Mouse (Mus musculus): ENCODE results near the gene Gm28778. TPM values are rescaled to one million over a fixed set of nuclear protein-coding genes. Genes with fewer than 3 reads are reported as not detected.
"Not testable (repeated sequence)": the region's sequence is repeated elsewhere in the genome, so short reads cannot be mapped to it uniquely, and the experiment has no call there.

The Gm28778 gene
- 13.1 and 15.9 TPM in 2 replicates for polyA plus RNA-seq (2012; rRNA removed)

DNA sequence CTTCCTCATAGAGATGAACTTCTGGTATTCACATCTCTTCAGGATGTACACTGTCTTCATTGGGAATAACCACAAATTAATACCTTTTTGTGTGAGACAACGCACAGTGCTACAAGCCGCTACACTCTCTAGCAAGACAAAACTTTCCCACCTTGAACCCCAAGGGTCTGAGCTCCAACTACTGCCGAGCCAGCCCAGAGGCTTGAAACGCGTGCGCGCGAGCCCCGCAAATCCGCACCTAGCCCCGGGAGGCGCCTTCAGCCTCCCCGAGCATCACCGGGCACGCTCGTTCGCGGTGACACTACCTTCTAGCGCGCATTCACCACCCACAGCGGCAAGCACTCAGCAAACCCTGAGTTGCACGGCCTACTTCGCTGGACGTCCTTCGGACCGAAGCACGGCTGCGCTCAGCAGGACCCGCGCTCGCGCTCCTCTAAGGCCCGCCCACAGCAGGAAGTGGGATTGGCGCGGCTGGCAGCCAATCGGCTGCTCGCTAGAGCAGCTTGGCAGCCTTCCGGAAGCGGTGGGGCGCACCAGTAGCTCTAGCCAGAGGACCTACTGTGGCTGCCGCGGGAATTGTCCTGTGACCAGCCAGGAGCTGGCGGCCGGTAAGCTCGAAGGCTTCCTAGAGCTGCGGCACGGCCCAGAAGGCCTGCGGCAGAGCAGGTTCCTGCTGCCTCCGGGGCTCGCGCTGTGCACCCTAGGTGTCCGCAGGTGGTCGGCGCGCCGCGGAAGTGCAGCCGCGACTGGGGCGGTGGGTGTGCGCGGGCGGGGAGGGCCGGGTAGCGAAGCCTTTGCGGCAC lies at the start of gene Gm28778, which contains the start of the genes Pms1 and Ormdl1:
TSS of gene Gm28778 (plus strand) at position 531 of the 803 bp plus-strand sequence.
TSS of gene Pms1 (minus strand) at position 438 of the 803 bp plus-strand sequence.
TSS of gene Ormdl1 (plus strand) at position 515 of the 803 bp plus-strand sequence.
- peak; percentile 97 for DNase-seq
- Histone ChIP-seq H3K4me1 (ENCODE audit: control insufficient read depth, insufficient read depth, low read length) (no peaks in the 10 kb centered on the region), H3K4me3 (replicated peaks; ENCODE audit: extremely low read depth, low read depth, low read length) (peak within 1 kb of the TSS; percentile 99)
- TF ChIP-seq CTCF (IDR thresholded peaks at IDR 0.05; ENCODE audit: insufficient read depth, low read length) (no peak), POLR2A (IDR thresholded peaks at IDR 0.05; ENCODE audit: borderline replicate concordance, extremely low read depth, low read depth, low read length) (peak; percentile 71; the same call in 1 of the 2 replicates)
- under 1% methylated on average over 66 of the region's 66 CpGs for WGBS

DNA sequence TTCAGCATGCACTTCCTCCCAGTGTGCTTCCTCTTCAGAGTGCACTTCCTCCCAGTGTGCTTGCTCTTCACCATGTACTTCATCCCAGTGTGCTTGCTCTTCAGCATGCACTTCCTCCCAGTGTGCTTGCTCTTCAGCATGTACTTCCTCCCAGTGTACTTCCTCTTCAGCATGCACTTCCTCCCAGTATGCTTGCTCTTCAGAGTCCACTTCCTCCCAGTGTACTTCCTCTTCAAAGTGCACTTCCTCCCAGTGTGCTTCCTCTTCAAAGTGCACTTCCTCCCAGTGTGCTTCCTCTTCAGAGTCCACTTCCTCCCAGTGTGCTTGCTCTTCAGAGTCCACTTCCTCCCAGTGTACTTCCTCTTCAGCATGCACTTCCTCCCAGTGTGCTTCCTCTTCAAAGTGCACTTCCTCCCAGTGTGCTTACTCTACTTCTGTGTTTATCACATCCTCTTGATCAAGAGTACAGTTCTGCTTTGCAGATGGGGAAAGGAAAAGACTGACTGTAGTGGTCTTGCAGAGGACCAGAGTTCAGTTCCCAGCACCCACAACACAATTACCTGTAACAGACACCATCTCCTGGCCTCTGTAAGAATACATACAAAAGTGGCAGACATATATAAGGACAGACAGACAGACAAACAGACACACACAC lies 31.8 kb upstream of the Gm28778 start:
- H3K4me1 ChIP-seq (ENCODE audit: control insufficient read depth, insufficient read depth, low read length); DNase-seq; H3K4me3 ChIP-seq (replicated peaks; ENCODE audit: extremely low read depth, low read depth, low read length): not testable (repeated sequence)

GRCm38 (mm10) chr1:53269901-53270300 lies 27.0 kb upstream of the Gm28778 start:
- TF ChIP-seq POLR2A (IDR thresholded peaks at IDR 0.05; ENCODE audit: borderline replicate concordance, extremely low read depth, low read depth, low read length) (no peak), CTCF (IDR thresholded peaks at IDR 0.05; ENCODE audit: insufficient read depth, low read length) (no peak)
- DNase-seq: no peak
- no peaks in the 10 kb centered on the region for H3K4me1 ChIP-seq (ENCODE audit: control insufficient read depth, insufficient read depth, low read length)
- 75% methylated on average over 3 of the region's 3 CpGs for WGBS
- H3K4me3 ChIP-seq (replicated peaks; ENCODE audit: extremely low read depth, low read depth, low read length): no peak overlapping the region

DNA sequence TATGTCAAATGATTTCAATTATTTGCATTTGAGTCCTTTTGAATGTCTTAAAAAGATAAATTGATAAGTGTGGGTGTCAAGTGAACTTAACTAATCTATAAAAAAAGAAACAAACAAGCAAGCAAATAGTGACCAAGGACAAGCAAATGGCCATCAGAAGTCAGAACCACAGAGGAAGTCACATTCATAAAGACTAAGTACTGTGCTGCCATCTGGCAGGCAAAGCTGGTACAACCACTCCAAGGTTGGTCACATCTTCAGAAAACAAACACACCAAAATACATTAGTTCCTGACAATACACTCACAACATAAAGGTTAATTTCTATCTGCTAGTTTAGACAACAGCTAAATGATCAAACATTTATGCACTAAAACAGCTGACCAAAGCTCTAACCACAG lies 24.3 kb upstream of the Gm28778 start:
- no peak for TF ChIP-seq POLR2A (IDR thresholded peaks at IDR 0.05; ENCODE audit: borderline replicate concordance, extremely low read depth, low read depth, low read length)
- TF ChIP-seq CTCF (IDR thresholded peaks at IDR 0.05; ENCODE audit: insufficient read depth, low read length): no peak
- H3K4me1 ChIP-seq (ENCODE audit: control insufficient read depth, insufficient read depth, low read length): no peaks in the 10 kb centered on the region
- H3K4me3 ChIP-seq (replicated peaks; ENCODE audit: extremely low read depth, low read depth, low read length): no peak overlapping the region
- no peak for DNase-seq

- DNase-seq: no peak
- TF ChIP-seq CTCF (IDR thresholded peaks at IDR 0.05; ENCODE audit: insufficient read depth, low read length) (no peak), POLR2A (IDR thresholded peaks at IDR 0.05; ENCODE audit: borderline replicate concordance, extremely low read depth, low read depth, low read length) (no peak)
- H3K4me1 ChIP-seq (ENCODE audit: control insufficient read depth, insufficient read depth, low read length): no peaks in the 10 kb centered on the region
- WGBS: 69% methylated on average over 3 of the region's 3 CpGs
- H3K4me3 ChIP-seq (replicated peaks; ENCODE audit: extremely low read depth, low read depth, low read length): no peak overlapping the region
Observed at GRCm38 (mm10) chr1:53291197-53291596, 5.7 kb upstream of the Gm28778 start.

DNA sequence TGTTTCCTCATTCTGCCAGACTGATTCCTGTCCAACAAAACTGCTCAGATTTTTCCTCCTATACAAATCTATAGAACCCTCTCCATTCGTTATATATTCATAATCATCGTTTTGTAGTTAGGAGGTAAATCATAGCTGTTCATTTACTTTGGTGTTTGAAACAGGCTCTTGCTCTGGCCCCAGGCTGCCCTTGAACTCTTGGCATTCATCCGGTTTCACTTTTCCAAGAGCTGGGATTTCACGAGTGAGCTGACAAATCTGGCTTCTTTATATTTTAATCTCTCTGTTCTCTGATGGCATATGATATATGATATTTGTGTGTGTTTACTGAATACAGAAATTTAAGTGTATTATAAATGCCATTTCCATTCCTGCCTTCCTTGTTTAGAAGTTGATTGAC lies 3.6 kb downstream of the Gm28778 start:
- 74% methylated on average over 4 of the region's 4 CpGs for WGBS
- Histone ChIP-seq H3K4me3 (replicated peaks; ENCODE audit: extremely low read depth, low read depth, low read length) (no peak overlapping the region), H3K4me1 (ENCODE audit: control insufficient read depth, insufficient read depth, low read length) (no peaks in the 10 kb centered on the region)
- no peak for TF ChIP-seq POLR2A (IDR thresholded peaks at IDR 0.05; ENCODE audit: borderline replicate concordance, extremely low read depth, low read depth, low read length)
- TF ChIP-seq CTCF (IDR thresholded peaks at IDR 0.05; ENCODE audit: insufficient read depth, low read length): no peak
- no peak for DNase-seq

DNA sequence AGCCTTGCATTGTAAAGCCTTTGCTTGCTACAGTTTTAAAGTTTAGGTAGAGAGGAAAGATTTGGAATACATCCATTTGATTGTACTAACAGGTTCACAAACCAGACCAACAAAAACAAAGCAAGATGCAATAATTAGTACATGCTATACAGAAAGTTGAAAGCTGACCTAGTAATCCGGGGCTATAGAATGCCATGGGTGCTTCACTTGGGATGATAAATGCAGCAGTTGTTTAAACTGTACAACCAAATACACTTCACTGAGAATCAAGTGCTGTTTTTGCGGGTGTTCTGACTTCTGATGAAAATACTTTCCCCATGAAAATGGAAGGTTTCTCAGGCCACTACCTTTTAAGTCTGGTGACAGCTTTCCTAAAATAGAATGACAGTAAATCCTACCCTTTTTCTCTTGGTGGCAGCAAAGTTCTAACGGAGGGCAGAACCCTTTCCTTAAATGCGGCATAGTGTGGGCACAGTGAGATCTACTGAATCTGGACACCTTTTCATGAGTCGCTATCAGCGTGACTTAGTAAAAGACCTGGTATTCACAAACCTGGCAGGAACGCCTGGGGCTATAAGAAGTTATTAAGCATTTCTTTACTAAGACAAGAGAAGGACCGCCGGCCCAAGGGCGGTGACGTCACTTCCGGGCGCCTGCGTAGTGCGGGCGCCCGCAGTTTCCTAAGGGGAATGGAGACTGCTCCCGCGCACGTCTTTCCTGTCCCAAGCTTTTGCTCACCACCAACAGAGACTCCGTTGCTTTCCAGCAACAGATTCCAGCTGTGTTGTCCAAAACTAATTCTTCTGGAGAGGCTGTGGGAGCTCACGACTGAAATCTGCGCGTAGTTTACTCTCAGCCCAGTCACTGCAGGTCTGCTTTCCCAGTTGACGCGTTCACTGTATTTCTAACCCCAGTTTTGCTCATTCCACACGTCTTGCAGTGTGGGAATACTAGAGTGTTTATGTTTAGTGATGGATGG lies 16.4 kb downstream of the Gm28778 start, which contains the start of gene Osgepl1:
TSS of gene Osgepl1 (plus strand) at position 636 of the 979 bp plus-strand sequence.
- H3K4me3 ChIP-seq (replicated peaks; ENCODE audit: extremely low read depth, low read depth, low read length): peak within 1 kb of the TSS; percentile 77
- DNase-seq: peak; percentile 88
- H3K4me1 ChIP-seq (ENCODE audit: control insufficient read depth, insufficient read depth, low read length): peaks cover 3% of the 10 kb centered on the region; the same call in 1 of the 2 replicates
- WGBS: 1% methylated on average over 27 of the region's 27 CpGs
- TF ChIP-seq CTCF (IDR thresholded peaks at IDR 0.05; ENCODE audit: insufficient read depth, low read length) (no peak), POLR2A (IDR thresholded peaks at IDR 0.05; ENCODE audit: borderline replicate concordance, extremely low read depth, low read depth, low read length) (peak; percentile 77; the same call in 1 of the 2 replicates)

DNA sequence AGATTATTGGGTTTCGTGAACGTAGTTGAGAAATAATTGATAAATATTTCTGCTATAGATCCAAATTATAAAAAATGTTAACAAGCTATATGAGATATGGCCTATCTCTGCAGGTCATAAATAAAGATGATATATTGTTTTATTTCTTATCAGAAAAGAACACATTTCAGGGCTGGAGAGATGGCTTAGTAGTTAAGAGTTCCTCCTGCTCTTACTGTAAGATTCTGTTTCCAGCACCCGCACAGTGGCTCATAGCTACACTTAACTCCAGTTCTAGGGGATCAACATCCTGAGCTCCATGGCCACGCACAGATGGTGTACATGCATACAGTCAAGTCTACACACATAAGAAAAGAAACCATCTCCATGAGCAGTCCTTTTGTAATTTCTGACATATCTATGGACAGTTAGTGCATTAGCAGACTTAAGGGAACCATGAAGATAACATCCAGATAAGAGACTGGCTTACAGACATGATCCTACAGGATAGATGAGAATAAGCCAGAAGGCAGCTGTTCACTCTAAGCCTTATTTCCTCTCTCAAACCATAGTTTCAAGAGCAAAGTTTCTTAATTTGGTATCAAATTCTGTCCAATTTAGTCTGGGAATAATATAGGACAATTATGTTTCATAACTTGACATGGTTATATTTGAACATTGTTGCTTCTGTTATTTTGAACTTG lies 24.9 kb downstream of the Gm28778 start:
- Histone ChIP-seq H3K4me1 (ENCODE audit: control insufficient read depth, insufficient read depth, low read length) (no peaks in the 10 kb centered on the region), H3K4me3 (replicated peaks; ENCODE audit: extremely low read depth, low read depth, low read length) (no peak overlapping the region)
- WGBS: 97% methylated on average over 4 of the region's 4 CpGs
- no peak for TF ChIP-seq POLR2A (IDR thresholded peaks at IDR 0.05; ENCODE audit: borderline replicate concordance, extremely low read depth, low read depth, low read length)
- no peak for DNase-seq

Data from lung, adult 2 months (tissue).